Mouse (Mus musculus): Measurements from ENCODE around the gene Cdkn1a.
"Not testable (repeated sequence)": the region's sequence is repeated elsewhere in the genome, so short reads cannot be mapped to it uniquely, and the experiment has no call there.

Cdkn1a gene

GRCm38 (mm10) chr17:29065971-29066370, 24.8 kb upstream of the Cdkn1a start:
- H3K36me3 ChIP-seq (ENCODE audit: control insufficient read depth, insufficient read depth, low read length, poor library complexity, severe bottlenecking), result no peaks in the 10 kb centered on the region
- H3K27me3 ChIP-seq (ENCODE audit: control insufficient read depth, insufficient read depth, low read length, poor library complexity, severe bottlenecking), result no peaks in the 10 kb centered on the region
- no peak for DNase-seq (ENCODE audit: low read depth, low spot score)

- not testable (repeated sequence) for H3K36me3 ChIP-seq (ENCODE audit: control insufficient read depth, insufficient read depth, low read length, poor library complexity, severe bottlenecking); DNase-seq (ENCODE audit: low read depth, low spot score)
These were observed 23.4 kb upstream of the Cdkn1a start for GRCm38 (mm10) chr17:29067416-29067815.

GRCm38 (mm10) chr17:29067847-29068246, 22.9 kb upstream of the Cdkn1a start:
- DNase-seq (ENCODE audit: low read depth, low spot score), result no peak
- Histone ChIP-seq H3K36me3 (ENCODE audit: control insufficient read depth, insufficient read depth, low read length, poor library complexity, severe bottlenecking) (no peaks in the 10 kb centered on the region), H3K27me3 (ENCODE audit: control insufficient read depth, insufficient read depth, low read length, poor library complexity, severe bottlenecking) (no peaks in the 10 kb centered on the region)

More at GRCm38 (mm10) chr17:29067416-29067815, 23.4 kb upstream of the Cdkn1a start:
- not testable (repeated sequence) for H3K27me3 ChIP-seq (ENCODE audit: control insufficient read depth, insufficient read depth, low read length, poor library complexity, severe bottlenecking)

- no peaks in the 10 kb centered on the region for H3K36me3 ChIP-seq (ENCODE audit: control insufficient read depth, insufficient read depth, low read length, poor library complexity, severe bottlenecking)
- no peak for DNase-seq (ENCODE audit: low read depth, low spot score)
- no peaks in the 10 kb centered on the region for H3K27me3 ChIP-seq (ENCODE audit: control insufficient read depth, insufficient read depth, low read length, poor library complexity, severe bottlenecking)
These were observed 21.7 kb upstream of the Cdkn1a start for GRCm38 (mm10) chr17:29069063-29069462.

- peak; percentile 54 for DNase-seq (ENCODE audit: low read depth, low spot score)
- no peaks in the 10 kb centered on the region for H3K27me3 ChIP-seq (ENCODE audit: control insufficient read depth, insufficient read depth, low read length, poor library complexity, severe bottlenecking)
These were observed 19.0 kb upstream of the Cdkn1a start for GRCm38 (mm10) chr17:29071820-29072219.

GRCm38 (mm10) chr17:29072701-29073307, 18.0 kb upstream of the Cdkn1a start:
- H3K27me3 ChIP-seq (ENCODE audit: control insufficient read depth, insufficient read depth, low read length, poor library complexity, severe bottlenecking), result no peaks in the 10 kb centered on the region
- H3K36me3 ChIP-seq (ENCODE audit: control insufficient read depth, insufficient read depth, low read length, poor library complexity, severe bottlenecking), result no peaks in the 10 kb centered on the region
- no peak for DNase-seq (ENCODE audit: low read depth, low spot score)

More at GRCm38 (mm10) chr17:29071820-29072219, 19.0 kb upstream of the Cdkn1a start:
- H3K36me3 ChIP-seq (ENCODE audit: control insufficient read depth, insufficient read depth, low read length, poor library complexity, severe bottlenecking), result no peaks in the 10 kb centered on the region

GRCm38 (mm10) chr17:29073313-29073712, 17.5 kb upstream of the Cdkn1a start:
- DNase-seq (ENCODE audit: low read depth, low spot score), result no peak

GRCm38 (mm10) chr17:29074085-29074484, 16.7 kb upstream of the Cdkn1a start:
- Histone ChIP-seq H3K27me3 (ENCODE audit: control insufficient read depth, insufficient read depth, low read length, poor library complexity, severe bottlenecking) (no peaks in the 10 kb centered on the region), H3K36me3 (ENCODE audit: control insufficient read depth, insufficient read depth, low read length, poor library complexity, severe bottlenecking) (no peaks in the 10 kb centered on the region)
- DNase-seq (ENCODE audit: low read depth, low spot score), result no peak

More at GRCm38 (mm10) chr17:29073313-29073712, 17.5 kb upstream of the Cdkn1a start:
- no peaks in the 10 kb centered on the region for H3K27me3 ChIP-seq (ENCODE audit: control insufficient read depth, insufficient read depth, low read length, poor library complexity, severe bottlenecking)
- H3K36me3 ChIP-seq (ENCODE audit: control insufficient read depth, insufficient read depth, low read length, poor library complexity, severe bottlenecking), result no peaks in the 10 kb centered on the region

- no peak for DNase-seq (ENCODE audit: low read depth, low spot score)
These were observed 14.5 kb upstream of the Cdkn1a start for GRCm38 (mm10) chr17:29076235-29076634.

GRCm38 (mm10) chr17:29077786-29078509, 12.8 kb upstream of the Cdkn1a start:
- H3K36me3 ChIP-seq (ENCODE audit: control insufficient read depth, insufficient read depth, low read length, poor library complexity, severe bottlenecking), result no peaks in the 10 kb centered on the region
- no peak for DNase-seq (ENCODE audit: low read depth, low spot score)
- H3K27me3 ChIP-seq (ENCODE audit: control insufficient read depth, insufficient read depth, low read length, poor library complexity, severe bottlenecking), result no peaks in the 10 kb centered on the region

More at GRCm38 (mm10) chr17:29076235-29076634, 14.5 kb upstream of the Cdkn1a start:
- no peaks in the 10 kb centered on the region for H3K36me3 ChIP-seq (ENCODE audit: control insufficient read depth, insufficient read depth, low read length, poor library complexity, severe bottlenecking)
- no peaks in the 10 kb centered on the region for H3K27me3 ChIP-seq (ENCODE audit: control insufficient read depth, insufficient read depth, low read length, poor library complexity, severe bottlenecking)

GRCm38 (mm10) chr17:29078519-29079383, 12.0 kb upstream of the Cdkn1a start:
- Histone ChIP-seq H3K36me3 (ENCODE audit: control insufficient read depth, insufficient read depth, low read length, poor library complexity, severe bottlenecking) (no peaks in the 10 kb centered on the region), H3K27me3 (ENCODE audit: control insufficient read depth, insufficient read depth, low read length, poor library complexity, severe bottlenecking) (no peaks in the 10 kb centered on the region)
- DNase-seq (ENCODE audit: low read depth, low spot score), result no peak

GRCm38 (mm10) chr17:29080758-29081617, 9.8 kb upstream of the Cdkn1a start:
- Histone ChIP-seq H3K27me3 (ENCODE audit: control insufficient read depth, insufficient read depth, low read length, poor library complexity, severe bottlenecking) (no peaks in the 10 kb centered on the region), H3K36me3 (ENCODE audit: control insufficient read depth, insufficient read depth, low read length, poor library complexity, severe bottlenecking) (no peaks in the 10 kb centered on the region)
- DNase-seq (ENCODE audit: low read depth, low spot score), result no peak

GRCm38 (mm10) chr17:29081618-29082381, 9.0 kb upstream of the Cdkn1a start:
- Histone ChIP-seq H3K27me3 (ENCODE audit: control insufficient read depth, insufficient read depth, low read length, poor library complexity, severe bottlenecking) (no peaks in the 10 kb centered on the region), H3K36me3 (ENCODE audit: control insufficient read depth, insufficient read depth, low read length, poor library complexity, severe bottlenecking) (no peaks in the 10 kb centered on the region)
- peak; percentile 60 for DNase-seq (ENCODE audit: low read depth, low spot score)

Data from splenic B cell, adult 2 months (primary cell).